Mouse (Mus musculus): ENCODE data around the gene Ndp.

- TF ChIP-seq CTCF (IDR thresholded peaks at IDR 0.05; ENCODE audit: control insufficient read depth, insufficient read depth, insufficient read length) (no peak), MAX (IDR thresholded peaks at IDR 0.05) (no peak)
Observed at GRCm38 (mm10) chrX:16908652-16909051, 2.9 kb downstream of the Ndp start.
